Mouse (Mus musculus): Measurements from ENCODE around the gene Il34. TPM values are rescaled to one million over a fixed set of nuclear protein-coding genes. Genes with fewer than 3 reads are reported as not detected.
"Not testable (repeated sequence)": the region's sequence is repeated elsewhere in the genome, so short reads cannot be mapped to it uniquely, and the experiment has no call there.

Il34 gene
- total RNA-seq, 1 experiment from 2014 or later = not detected

- ATAC-seq (replicated peaks in 1 of 2; ENCODE audit: insufficient read depth in 1 of 2, low FRiP score in 2 of 2, low TSS enrichment in 1 of 2, low read depth in 1 of 2, poor library complexity in 2 of 2, severe bottlenecking in 2 of 2) = no peak
Measured at GRCm38 (mm10) chr8:110791164-110791563, 14.6 kb downstream of the Il34 start.

DNA sequence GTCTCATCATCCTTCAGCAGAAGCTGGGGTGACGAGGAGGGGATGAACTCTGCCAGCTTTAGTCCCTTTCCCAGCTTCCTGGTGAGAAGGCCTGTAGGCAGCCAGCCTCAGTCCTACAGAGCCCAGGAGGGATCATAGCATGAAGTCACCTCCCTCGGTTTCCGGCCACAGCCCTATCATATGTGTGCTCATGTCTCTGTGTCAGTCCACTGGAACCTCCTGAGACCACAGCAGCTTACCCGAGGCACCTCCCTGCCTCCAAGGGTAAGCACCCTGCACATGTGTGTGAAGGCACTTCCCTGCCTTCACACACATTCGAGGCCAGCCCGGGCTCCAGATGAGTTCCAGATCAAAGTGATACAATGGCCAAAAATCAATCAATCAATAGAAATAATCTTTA lies 15.5 kb downstream of the Il34 start:
- no peak for ATAC-seq (replicated peaks in 1 of 2; ENCODE audit: insufficient read depth in 1 of 2, low FRiP score in 2 of 2, low TSS enrichment in 1 of 2, low read depth in 1 of 2, poor library complexity in 2 of 2, severe bottlenecking in 2 of 2)

- ATAC-seq (replicated peaks in 1 of 2; ENCODE audit: insufficient read depth in 1 of 2, low FRiP score in 2 of 2, low TSS enrichment in 1 of 2, low read depth in 1 of 2, poor library complexity in 2 of 2, severe bottlenecking in 2 of 2) = no peak
Measured at GRCm38 (mm10) chr8:110789571-110789970, 16.2 kb downstream of the Il34 start.

GRCm38 (mm10) chr8:110788981-110789380 lies 16.7 kb downstream of the Il34 start:
- no peak for ATAC-seq (replicated peaks in 1 of 2; ENCODE audit: insufficient read depth in 1 of 2, low FRiP score in 2 of 2, low TSS enrichment in 1 of 2, low read depth in 1 of 2, poor library complexity in 2 of 2, severe bottlenecking in 2 of 2)

- ATAC-seq (replicated peaks in 1 of 2; ENCODE audit: insufficient read depth in 1 of 2, low FRiP score in 2 of 2, low TSS enrichment in 1 of 2, low read depth in 1 of 2, poor library complexity in 2 of 2, severe bottlenecking in 2 of 2) = no peak
Measured at GRCm38 (mm10) chr8:110787411-110787954, 18.2 kb downstream of the Il34 start.

- no peak for ATAC-seq (replicated peaks in 1 of 2; ENCODE audit: insufficient read depth in 1 of 2, low FRiP score in 2 of 2, low TSS enrichment in 1 of 2, low read depth in 1 of 2, poor library complexity in 2 of 2, severe bottlenecking in 2 of 2)
Measured at GRCm38 (mm10) chr8:110786934-110787333, 18.8 kb downstream of the Il34 start.

GRCm38 (mm10) chr8:110786501-110786900 lies 19.2 kb downstream of the Il34 start:
- not testable (repeated sequence) for ATAC-seq (replicated peaks in 1 of 2; ENCODE audit: insufficient read depth in 1 of 2, low FRiP score in 2 of 2, low TSS enrichment in 1 of 2, low read depth in 1 of 2, poor library complexity in 2 of 2, severe bottlenecking in 2 of 2)

DNA sequence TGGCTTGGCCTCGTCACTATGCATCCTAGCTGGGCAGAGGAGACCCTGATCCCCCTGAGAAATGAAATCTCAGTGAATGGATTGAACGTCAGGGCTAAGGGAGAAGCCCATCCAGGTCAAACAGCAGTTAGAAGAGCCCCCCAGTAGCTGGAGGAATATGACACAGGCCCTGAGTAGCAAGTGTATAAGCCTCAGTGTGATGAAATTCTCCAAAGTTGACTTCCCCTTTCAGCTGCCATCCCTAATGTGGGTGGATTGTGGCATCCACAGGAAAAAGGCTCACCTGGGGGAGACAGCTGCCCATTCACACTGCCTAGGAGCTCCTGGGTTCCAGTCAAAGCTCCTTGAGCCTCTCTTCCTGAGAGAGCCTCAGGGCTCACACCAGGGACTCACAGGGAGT lies 20.4 kb downstream of the Il34 start:
- ATAC-seq (replicated peaks in 1 of 2; ENCODE audit: insufficient read depth in 1 of 2, low FRiP score in 2 of 2, low TSS enrichment in 1 of 2, low read depth in 1 of 2, poor library complexity in 2 of 2, severe bottlenecking in 2 of 2) = peak in 1 of 2 experiments; percentile 42; a peak in 1 of 4 replicates

DNA sequence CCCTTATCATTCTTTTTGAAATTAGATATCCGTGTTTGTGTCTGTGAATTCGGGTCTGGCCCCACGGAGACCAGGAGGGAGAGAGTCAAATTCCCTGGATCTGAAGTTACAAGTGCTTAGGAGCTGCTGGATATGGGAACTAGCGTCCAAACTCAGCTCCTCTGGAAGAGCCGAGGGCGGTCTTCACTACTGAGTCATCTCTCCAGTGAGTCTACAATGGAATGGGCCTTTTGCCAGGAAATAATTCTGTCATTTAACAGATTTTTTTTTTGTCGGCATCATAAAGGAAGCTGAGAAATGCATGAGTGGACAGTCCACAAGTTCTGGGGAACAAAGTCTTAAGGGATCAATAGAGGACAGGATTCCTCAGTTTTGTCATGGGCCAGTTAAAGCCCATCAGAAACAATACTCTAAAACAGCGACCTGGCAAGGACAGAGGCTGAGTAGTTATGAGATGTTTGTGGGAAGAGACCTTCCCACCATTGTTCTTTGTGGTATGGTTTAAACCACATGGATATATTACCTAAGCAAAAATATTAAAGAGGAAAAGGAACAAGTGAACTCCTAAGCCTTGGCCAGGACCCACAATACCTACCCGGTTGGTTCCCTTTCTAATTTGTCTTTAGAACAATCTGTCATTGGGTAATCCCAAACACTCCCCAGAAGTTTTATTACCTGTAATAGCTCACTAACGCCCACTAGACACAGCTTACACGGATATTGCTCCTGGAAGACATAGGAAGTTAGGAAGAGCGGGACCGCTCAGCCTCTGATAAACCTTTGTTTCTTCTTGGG lies 25.6 kb downstream of the Il34 start:
- ATAC-seq (replicated peaks in 1 of 2; ENCODE audit: insufficient read depth in 1 of 2, low FRiP score in 2 of 2, low TSS enrichment in 1 of 2, low read depth in 1 of 2, poor library complexity in 2 of 2, severe bottlenecking in 2 of 2) = no peak

GRCm38 (mm10) chr8:110776335-110776734 lies 29.4 kb downstream of the Il34 start:
- ATAC-seq (replicated peaks in 1 of 2; ENCODE audit: insufficient read depth in 1 of 2, low FRiP score in 2 of 2, low TSS enrichment in 1 of 2, low read depth in 1 of 2, poor library complexity in 2 of 2, severe bottlenecking in 2 of 2) = no peak

GRCm38 (mm10) chr8:110775721-110776120 lies 30.0 kb downstream of the Il34 start:
- ATAC-seq (replicated peaks in 1 of 2; ENCODE audit: insufficient read depth in 1 of 2, low FRiP score in 2 of 2, low TSS enrichment in 1 of 2, low read depth in 1 of 2, poor library complexity in 2 of 2, severe bottlenecking in 2 of 2) = no peak

DNA sequence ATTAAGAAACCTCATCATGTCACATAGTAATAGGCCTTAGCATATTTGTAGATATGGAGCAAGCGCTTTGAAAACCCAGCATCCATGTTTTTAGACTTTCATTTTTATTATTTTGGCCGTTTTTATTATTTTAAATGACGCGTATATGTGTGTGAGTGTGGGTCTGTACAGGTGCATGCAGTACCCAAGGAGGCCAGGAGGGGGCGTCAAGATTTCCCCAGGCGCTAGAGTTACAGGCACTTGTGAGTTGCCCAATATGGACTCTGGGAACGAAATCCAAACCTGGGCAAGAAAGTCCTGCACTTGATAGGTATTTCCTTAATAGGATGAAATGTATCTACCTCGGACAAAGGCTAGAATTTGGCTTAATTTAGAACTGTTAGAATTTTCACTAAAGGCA lies 30.4 kb downstream of the Il34 start:
- no peak for ATAC-seq (replicated peaks in 1 of 2; ENCODE audit: insufficient read depth in 1 of 2, low FRiP score in 2 of 2, low TSS enrichment in 1 of 2, low read depth in 1 of 2, poor library complexity in 2 of 2, severe bottlenecking in 2 of 2)

DNA sequence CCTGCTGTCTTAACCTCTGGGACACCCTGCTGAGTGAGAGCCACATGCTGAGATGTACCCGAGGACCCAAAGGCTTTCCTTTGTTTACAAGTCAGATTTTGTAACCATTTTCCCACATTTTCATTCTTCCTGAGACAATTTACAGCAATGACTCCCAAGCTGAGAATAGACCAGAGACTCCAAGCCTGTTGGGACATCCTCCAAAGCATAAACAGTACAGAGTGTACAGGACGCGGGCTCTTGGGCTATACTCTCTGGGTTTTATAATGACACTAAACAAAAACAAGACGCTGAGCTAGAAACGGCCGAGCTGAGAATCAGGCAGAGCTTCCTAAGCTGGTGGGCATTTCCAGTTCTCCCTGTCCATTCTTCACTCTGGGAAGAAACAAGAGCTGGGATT lies 31.0 kb downstream of the Il34 start:
- no peak for ATAC-seq (replicated peaks in 1 of 2; ENCODE audit: insufficient read depth in 1 of 2, low FRiP score in 2 of 2, low TSS enrichment in 1 of 2, low read depth in 1 of 2, poor library complexity in 2 of 2, severe bottlenecking in 2 of 2)

DNA sequence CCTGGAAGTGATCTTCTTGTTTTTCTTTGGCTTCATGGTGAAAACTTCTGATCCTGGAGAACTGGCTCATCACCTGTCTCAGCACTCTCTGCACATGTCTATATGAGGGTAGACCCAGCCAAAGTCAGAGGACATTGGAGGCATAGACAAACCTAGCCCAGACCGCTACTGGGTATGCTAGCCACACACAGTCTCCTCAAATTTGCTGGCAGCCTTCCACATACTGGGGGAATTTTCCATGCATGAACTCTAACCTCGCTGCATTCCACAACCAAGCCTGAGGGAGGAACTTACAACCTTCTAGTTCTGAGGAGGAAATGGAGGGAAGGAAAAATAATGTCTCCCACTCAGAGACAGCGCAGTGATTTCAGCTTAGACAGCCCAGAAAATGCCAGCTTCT lies 31.7 kb downstream of the Il34 start:
- ATAC-seq (replicated peaks in 1 of 2; ENCODE audit: insufficient read depth in 1 of 2, low FRiP score in 2 of 2, low TSS enrichment in 1 of 2, low read depth in 1 of 2, poor library complexity in 2 of 2, severe bottlenecking in 2 of 2) = no peak

DNA sequence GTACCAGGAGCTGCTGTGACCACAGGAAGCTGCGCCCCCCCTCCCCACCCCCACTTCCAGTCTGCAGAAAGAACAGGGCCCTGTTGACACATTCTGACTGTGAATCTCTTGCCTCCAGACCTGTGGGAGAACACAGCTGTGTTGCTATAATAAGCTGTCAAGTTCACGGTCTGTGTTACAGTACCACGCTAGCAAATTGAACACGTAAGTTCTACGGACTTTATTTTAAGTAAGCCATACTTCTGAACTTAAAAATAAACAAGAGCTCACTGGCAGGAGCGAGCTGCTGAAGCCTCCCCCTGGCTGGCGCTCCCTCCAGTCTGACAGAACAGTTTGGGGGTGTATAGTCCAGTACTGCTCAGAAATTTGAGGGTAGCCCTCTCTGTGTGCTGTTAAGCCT lies 33.3 kb downstream of the Il34 start:
- no peak for ATAC-seq (replicated peaks in 1 of 2; ENCODE audit: insufficient read depth in 1 of 2, low FRiP score in 2 of 2, low TSS enrichment in 1 of 2, low read depth in 1 of 2, poor library complexity in 2 of 2, severe bottlenecking in 2 of 2)

- no peak for ATAC-seq (replicated peaks in 1 of 2; ENCODE audit: insufficient read depth in 1 of 2, low FRiP score in 2 of 2, low TSS enrichment in 1 of 2, low read depth in 1 of 2, poor library complexity in 2 of 2, severe bottlenecking in 2 of 2)
Measured at GRCm38 (mm10) chr8:110767261-110767660, 38.5 kb downstream of the Il34 start.

GRCm38 (mm10) chr8:110764671-110765070 lies 41.1 kb downstream of the Il34 start:
- no peak for ATAC-seq (replicated peaks in 1 of 2; ENCODE audit: insufficient read depth in 1 of 2, low FRiP score in 2 of 2, low TSS enrichment in 1 of 2, low read depth in 1 of 2, poor library complexity in 2 of 2, severe bottlenecking in 2 of 2)

- no peak for ATAC-seq (replicated peaks in 1 of 2; ENCODE audit: insufficient read depth in 1 of 2, low FRiP score in 2 of 2, low TSS enrichment in 1 of 2, low read depth in 1 of 2, poor library complexity in 2 of 2, severe bottlenecking in 2 of 2)
Measured at GRCm38 (mm10) chr8:110761988-110762387, 43.7 kb downstream of the Il34 start.

DNA sequence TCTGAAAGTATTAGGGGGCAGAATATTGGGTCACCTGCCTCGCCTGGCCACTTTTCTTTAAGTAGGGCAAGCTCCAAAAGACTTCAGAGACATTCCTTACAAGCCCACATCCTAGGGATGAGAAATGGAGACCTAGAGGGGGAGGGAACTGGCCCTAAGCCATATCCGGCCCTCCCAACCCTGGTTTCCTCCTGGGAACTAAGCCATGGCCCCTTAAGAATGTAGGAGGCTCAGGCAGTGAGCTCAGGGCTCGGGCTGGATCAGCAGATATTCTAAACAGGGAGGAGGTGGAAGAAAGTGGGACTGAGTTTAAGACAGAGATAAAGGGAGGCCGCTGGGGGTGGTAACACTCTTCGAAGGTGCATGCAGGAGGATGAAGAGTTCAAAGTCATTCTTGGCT lies 44.5 kb downstream of the Il34 start:
- ATAC-seq (replicated peaks in 1 of 2; ENCODE audit: insufficient read depth in 1 of 2, low FRiP score in 2 of 2, low TSS enrichment in 1 of 2, low read depth in 1 of 2, poor library complexity in 2 of 2, severe bottlenecking in 2 of 2) = no peak

Data from hematopoietic stem cell, adult 5-6 weeks (primary cell).